Mouse (Mus musculus): Measurements from ENCODE around the gene Trpm5. TPM values are rescaled to one million over a fixed set of nuclear protein-coding genes. Genes with fewer than 3 reads are reported as not detected.
A peak's percentile ranks its signal among the peaks of the same experiment; 100 is the strongest.

Trpm5 gene
- polyA plus RNA-seq, 1 experiment = 0.95 TPM

- peak overlapping the region; percentile 96 for H3K27ac ChIP-seq (ENCODE audit: insufficient read depth, low read length)
Measured at GRCm38 (mm10) chr7:143038174-143038931, 56.1 kb downstream of the Trpm5 start.

GRCm38 (mm10) chr7:143037306-143037705 is 57.1 kb downstream of the Trpm5 start:
- H3K4me3 ChIP-seq (ENCODE audit: extremely low read depth, insufficient read depth, insufficient read length) = no peak overlapping the region
- H3K4me1 ChIP-seq (ENCODE audit: control insufficient read depth, insufficient read depth, insufficient read length) = peaks cover 24% of the 10 kb centered on the region; the same call in 1 of the 2 replicates
- H3K27me3 ChIP-seq (ENCODE audit: control insufficient read depth, insufficient read depth, low read length) = no peaks in the 10 kb centered on the region
- WGBS = 58% methylated on average over 4 of the region's 4 CpGs
- H3K27ac ChIP-seq (ENCODE audit: insufficient read depth, low read length) = peak overlapping the region; percentile 96
- no peaks in the 10 kb centered on the region for H3K36me3 ChIP-seq (ENCODE audit: control insufficient read depth, insufficient read depth, low read length)
- no peak for DNase-seq (ENCODE audit: low read depth in 1 of 2, low spot score in 2 of 2)
- TF ChIP-seq POLR2A (IDR thresholded peaks at IDR 0.05; ENCODE audit: low read depth, low read length) = no peak
- no peak for TF ChIP-seq CTCF (IDR thresholded peaks at IDR 0.05; ENCODE audit: extremely low read depth, insufficient read depth, insufficient read length, insufficient replicate concordance)

More at GRCm38 (mm10) chr7:143038174-143038931, 56.1 kb downstream of the Trpm5 start:
- peak; percentile 67 to 77 for DNase-seq (ENCODE audit: low read depth in 1 of 2, low spot score in 2 of 2)
- Histone ChIP-seq H3K36me3 (ENCODE audit: control insufficient read depth, insufficient read depth, low read length) (no peaks in the 10 kb centered on the region), H3K27me3 (ENCODE audit: control insufficient read depth, insufficient read depth, low read length) (no peaks in the 10 kb centered on the region), H3K4me3 (ENCODE audit: extremely low read depth, insufficient read depth, insufficient read length) (no peak overlapping the region), H3K4me1 (ENCODE audit: control insufficient read depth, insufficient read depth, insufficient read length) (peaks cover 32% of the 10 kb centered on the region; the same call in 1 of the 2 replicates)
- WGBS = 51% methylated on average over 3 of the region's 3 CpGs
- TF ChIP-seq POLR2A (IDR thresholded peaks at IDR 0.05; ENCODE audit: low read depth, low read length) = no peak

GRCm38 (mm10) chr7:143036787-143037186 is 57.7 kb downstream of the Trpm5 start:
- no peak for DNase-seq (ENCODE audit: low read depth in 1 of 2, low spot score in 2 of 2)
- Histone ChIP-seq H3K27ac (ENCODE audit: insufficient read depth, low read length) (0 out of 2 replicates have a peak overlapping the region, but pooled peaks have one; percentile 96), H3K36me3 (ENCODE audit: control insufficient read depth, insufficient read depth, low read length) (no peaks in the 10 kb centered on the region), H3K4me1 (ENCODE audit: control insufficient read depth, insufficient read depth, insufficient read length) (peaks cover 21% of the 10 kb centered on the region; the same call in 1 of the 2 replicates), H3K27me3 (ENCODE audit: control insufficient read depth, insufficient read depth, low read length) (no peaks in the 10 kb centered on the region), H3K4me3 (ENCODE audit: extremely low read depth, insufficient read depth, insufficient read length) (no peak overlapping the region)
- TF ChIP-seq POLR2A (IDR thresholded peaks at IDR 0.05; ENCODE audit: low read depth, low read length) = no peak
- no peak for TF ChIP-seq CTCF (IDR thresholded peaks at IDR 0.05; ENCODE audit: extremely low read depth, insufficient read depth, insufficient read length, insufficient replicate concordance)
- WGBS = 58% methylated on average over 3 of the region's 3 CpGs

GRCm38 (mm10) chr7:143034519-143035450 is 59.7 kb downstream of the Trpm5 start:
- Histone ChIP-seq H3K36me3 (ENCODE audit: control insufficient read depth, insufficient read depth, low read length) (no peaks in the 10 kb centered on the region), H3K27me3 (ENCODE audit: control insufficient read depth, insufficient read depth, low read length) (no peaks in the 10 kb centered on the region), H3K4me1 (ENCODE audit: control insufficient read depth, insufficient read depth, insufficient read length) (peaks cover 18% of the 10 kb centered on the region; the same call in 1 of the 2 replicates), H3K27ac (ENCODE audit: insufficient read depth, low read length) (no peak overlapping the region), H3K4me3 (ENCODE audit: extremely low read depth, insufficient read depth, insufficient read length) (no peak overlapping the region)
- 92% methylated on average over 8 of the region's 8 CpGs for WGBS
- TF ChIP-seq POLR2A (IDR thresholded peaks at IDR 0.05; ENCODE audit: low read depth, low read length) (no peak), CTCF (IDR thresholded peaks at IDR 0.05; ENCODE audit: extremely low read depth, insufficient read depth, insufficient read length, insufficient replicate concordance) (no peak)
- DNase-seq (ENCODE audit: low read depth in 1 of 2, low spot score in 2 of 2) = no peak

- Histone ChIP-seq H3K36me3 (ENCODE audit: control insufficient read depth, insufficient read depth, low read length) (no peaks in the 10 kb centered on the region), H3K4me1 (ENCODE audit: control insufficient read depth, insufficient read depth, insufficient read length) (peaks cover 18% of the 10 kb centered on the region; the same call in 1 of the 2 replicates)
- 97% methylated on average over 2 of the region's 2 CpGs for WGBS
Measured at GRCm38 (mm10) chr7:143034112-143034511, 60.3 kb downstream of the Trpm5 start.

GRCm38 (mm10) chr7:143033581-143033980 is 60.9 kb downstream of the Trpm5 start:
- H3K27me3 ChIP-seq (ENCODE audit: control insufficient read depth, insufficient read depth, low read length) = no peaks in the 10 kb centered on the region
- no peaks in the 10 kb centered on the region for H3K36me3 ChIP-seq (ENCODE audit: control insufficient read depth, insufficient read depth, low read length)
- TF ChIP-seq POLR2A (IDR thresholded peaks at IDR 0.05; ENCODE audit: low read depth, low read length) = no peak
- TF ChIP-seq CTCF (IDR thresholded peaks at IDR 0.05; ENCODE audit: extremely low read depth, insufficient read depth, insufficient read length, insufficient replicate concordance) = no peak
- no peak for DNase-seq (ENCODE audit: low read depth in 1 of 2, low spot score in 2 of 2)
- no peak overlapping the region for H3K27ac ChIP-seq (ENCODE audit: insufficient read depth, low read length)
- H3K4me3 ChIP-seq (ENCODE audit: extremely low read depth, insufficient read depth, insufficient read length) = no peak overlapping the region
- peaks cover 17% of the 10 kb centered on the region; the same call in 1 of the 2 replicates for H3K4me1 ChIP-seq (ENCODE audit: control insufficient read depth, insufficient read depth, insufficient read length)
- WGBS = 87% methylated on average over 4 of the region's 4 CpGs

More at GRCm38 (mm10) chr7:143034112-143034511, 60.3 kb downstream of the Trpm5 start:
- Histone ChIP-seq H3K27ac (ENCODE audit: insufficient read depth, low read length) (no peak overlapping the region), H3K4me3 (ENCODE audit: extremely low read depth, insufficient read depth, insufficient read length) (no peak overlapping the region), H3K27me3 (ENCODE audit: control insufficient read depth, insufficient read depth, low read length) (no peaks in the 10 kb centered on the region)
- no peak for TF ChIP-seq POLR2A (IDR thresholded peaks at IDR 0.05; ENCODE audit: low read depth, low read length)
- no peak for TF ChIP-seq CTCF (IDR thresholded peaks at IDR 0.05; ENCODE audit: extremely low read depth, insufficient read depth, insufficient read length, insufficient replicate concordance)
- DNase-seq (ENCODE audit: low read depth in 1 of 2, low spot score in 2 of 2) = no peak
